Mouse (Mus musculus) heart, embryonic 12.5 days (tissue): ENCODE data around the gene Pnpt1. TPM values are rescaled to one million over a fixed set of nuclear protein-coding genes. Genes with fewer than 3 reads are reported as not detected.

ENCODE experiments used
- ATAC-seq: fragments of 200-750 bp; cut with Nextera tagmentation; 2 replicates; pipeline ENCODE4 v1.8.0; 2017; ENCODE audit warnings: moderate TSS enrichment, moderate library complexity; ENCODE audit not compliant: insufficient number of reproducible peaks, low FRiP score
- H3K27ac ChIP-seq: fragments of 300-500 bp; sonication (generic); 2 replicates; pipeline ENCODE4 v1.5.1; 2016; ENCODE audit warnings: mild to moderate bottlenecking, moderate library complexity; ENCODE audit not compliant: poor library complexity, severe bottlenecking
- H3K27me3 ChIP-seq: fragments of 300-500 bp; sonication (generic); replicated peaks from 2 replicates; pipeline ENCODE4 v1.6.1; 2016; ENCODE audit warnings: mild to moderate bottlenecking, moderate library complexity
- H3K36me3 ChIP-seq: fragments of 300-500 bp; sonication (generic); 2 replicates; pipeline ENCODE4 v1.6.1; 2016; ENCODE audit warnings: mild to moderate bottlenecking, moderate library complexity
- H3K4me1 ChIP-seq: fragments of 300-500 bp; sonication (generic); replicated peaks from 2 replicates; pipeline ENCODE4 v1.6.1; 2016; ENCODE audit warnings: mild to moderate bottlenecking
- H3K4me2 ChIP-seq: fragments of 300-500 bp; sonication (generic); 2 replicates; pipeline ENCODE4 v1.6.1; 2016; ENCODE audit warnings: mild to moderate bottlenecking, moderate library complexity
- H3K4me3 ChIP-seq: fragments of 300-500 bp; sonication (generic); 2 replicates; pipeline ENCODE4 v1.5.1; 2016; ENCODE audit warnings: mild to moderate bottlenecking
- H3K9ac ChIP-seq: fragments of 300-500 bp; sonication (generic); 2 replicates; pipeline ENCODE4 v1.6.1; 2016; ENCODE audit warnings: mild to moderate bottlenecking, moderate library complexity
- H3K9me3 ChIP-seq: fragments of 300-500 bp; sonication (generic); replicated peaks from 2 replicates; pipeline ENCODE4 v1.6.1; 2016; ENCODE audit warnings: mild to moderate bottlenecking, moderate library complexity
- WGBS: fragments of 180-500 bp; shearing (Covaris S2); methylation state at CpG from one replicate; pipeline ENCODE4 v1.1.7; 2016; 5-methylcytosine and 5-hydroxymethylcytosine counted together
- polyA plus RNA-seq: library from polyadenylated mRNA; unstranded; fragments of >200 nt; fragmentation: Nextera tagmentation; extraction: Ambion mirVana; gene quantifications from 2 replicates; pipeline ENCODE4 v1.2.1, GENCODE M21; 2016

Gene Pnpt1
- polyA plus RNA-seq: 47.7 and 48.2 TPM in 2 replicates

DNA sequence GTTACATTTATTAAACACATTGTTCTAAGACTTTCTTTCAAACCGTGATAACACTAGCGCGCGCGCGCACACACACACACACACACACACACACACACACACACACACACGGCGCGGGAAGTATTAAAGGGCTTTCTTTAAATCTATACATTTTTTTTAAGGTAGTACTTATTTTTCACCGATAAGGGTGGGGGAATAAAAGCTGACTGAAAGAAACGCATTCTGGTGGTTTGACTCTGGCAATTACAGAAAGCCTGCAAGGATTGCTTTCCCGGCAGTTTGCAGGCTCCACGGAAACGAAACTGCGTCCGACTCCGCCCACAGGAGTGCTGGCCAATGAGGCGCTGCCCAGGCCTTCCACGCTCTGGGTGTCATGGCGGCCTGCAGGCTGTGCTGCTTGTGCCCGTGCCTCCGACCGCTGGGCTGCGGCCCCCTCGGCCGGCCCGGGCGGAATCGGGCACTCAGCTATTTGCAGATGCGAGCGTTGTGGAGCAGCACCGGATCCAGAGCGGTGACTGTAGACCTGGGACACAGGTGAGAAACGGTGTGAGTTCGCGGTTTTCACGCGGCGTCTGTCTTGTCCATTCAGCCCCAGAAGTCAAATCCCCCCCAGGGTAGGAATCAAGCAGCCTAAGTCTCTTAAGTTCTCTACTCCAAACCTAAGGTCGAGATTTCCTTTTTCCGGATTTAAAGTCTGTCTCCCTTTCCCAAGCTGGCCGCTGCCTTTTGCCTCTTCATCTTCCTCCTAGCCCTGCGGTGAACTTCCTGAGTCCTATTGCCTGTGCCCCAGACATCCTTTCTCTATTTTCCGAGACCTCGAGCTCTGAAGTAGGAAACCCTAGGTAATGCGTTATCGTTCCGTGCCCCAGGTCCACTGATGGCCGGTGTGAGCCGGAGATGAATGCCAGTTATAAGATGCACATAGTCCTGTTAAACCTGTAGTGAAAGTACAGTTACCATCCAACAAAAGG is at the start of gene Pnpt1:
Pnpt1 (plus strand) TSS at position 360 of the 971 bp plus-strand sequence.
- ATAC-seq: peak; percentile 100
- WGBS: 5% methylated on average over 50 of the region's 50 CpGs
- H3K4me2 ChIP-seq: peak within 1 kb of the TSS; percentile 88
- H3K27me3 ChIP-seq: no peaks in the 10 kb centered on the region
- H3K4me1 ChIP-seq: no peaks in the 10 kb centered on the region
- H3K9ac ChIP-seq: peak within 1 kb of the TSS; percentile 82
- H3K27ac ChIP-seq: peak within 1 kb of the TSS; percentile 28
- H3K9me3 ChIP-seq: no peaks in the 10 kb centered on the region
- H3K36me3 ChIP-seq: peaks cover 14% of the 10 kb centered on the region
- peak within 1 kb of the TSS; percentile 73 for H3K4me3 ChIP-seq

GRCm38 (mm10) chr11:29092403-29092802 is 38.1 kb upstream of the Pnpt1 start:
- ATAC-seq: no peak
- 75% methylated on average over 2 of the region's 2 CpGs for WGBS

DNA sequence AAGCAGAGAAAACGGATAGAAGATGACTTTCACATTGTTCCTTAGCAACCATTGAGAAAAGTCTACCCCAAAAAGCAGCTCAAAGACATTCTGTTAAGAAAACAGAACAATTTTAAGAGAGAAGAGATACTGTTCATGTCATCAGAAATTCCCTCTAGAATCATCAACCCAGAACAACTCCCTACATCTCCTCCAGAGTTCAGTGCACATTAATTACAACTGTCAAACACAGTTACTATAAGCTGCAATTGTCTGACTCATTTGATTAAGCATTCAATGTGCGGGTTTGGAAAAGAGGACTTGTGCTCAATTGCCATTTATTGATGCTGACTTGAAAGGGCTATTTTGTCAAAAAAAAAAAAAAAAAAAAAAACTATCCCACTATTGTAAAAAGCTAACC is 31.6 kb upstream of the Pnpt1 start:
- 69% methylated on average over 2 of the region's 2 CpGs for WGBS
- no peak for ATAC-seq
- Histone ChIP-seq H3K4me1 (no peaks in the 10 kb centered on the region), H3K36me3 (no peaks in the 10 kb centered on the region), H3K4me3 (no peak overlapping the region), H3K27me3 (no peaks in the 10 kb centered on the region), H3K9ac (no peak overlapping the region), H3K27ac (no peak overlapping the region), H3K9me3 (no peaks in the 10 kb centered on the region), H3K4me2 (no peak overlapping the region)

More at GRCm38 (mm10) chr11:29092403-29092802, 38.1 kb upstream of the Pnpt1 start:
- Histone ChIP-seq H3K4me2 (no peak overlapping the region), H3K27ac (no peak overlapping the region), H3K27me3 (no peaks in the 10 kb centered on the region), H3K4me3 (no peak overlapping the region), H3K9ac (no peak overlapping the region), H3K4me1 (no peaks in the 10 kb centered on the region), H3K9me3 (no peaks in the 10 kb centered on the region), H3K36me3 (no peaks in the 10 kb centered on the region)

- Histone ChIP-seq H3K4me1 (no peaks in the 10 kb centered on the region), H3K9me3 (no peaks in the 10 kb centered on the region), H3K27ac (no peak overlapping the region), H3K27me3 (no peaks in the 10 kb centered on the region), H3K9ac (peak overlapping the region; percentile 82), H3K4me3 (peak overlapping the region; percentile 73), H3K4me2 (peak overlapping the region; percentile 88), H3K36me3 (peaks cover 12% of the 10 kb centered on the region)
- peak; percentile 42; the same call in 1 of the 2 replicates for ATAC-seq
- 62% methylated on average over 11 of the region's 11 CpGs for WGBS
These were observed 621 bp upstream of the Pnpt1 start for GRCm38 (mm10) chr11:29129862-29130384.

- Histone ChIP-seq H3K4me1 (no peaks in the 10 kb centered on the region), H3K4me2 (no peak overlapping the region), H3K9me3 (no peaks in the 10 kb centered on the region), H3K36me3 (peaks cover 29% of the 10 kb centered on the region), H3K27me3 (no peaks in the 10 kb centered on the region), H3K27ac (no peak overlapping the region), H3K4me3 (no peak overlapping the region), H3K9ac (no peak overlapping the region)
- no peak for ATAC-seq
- 84% methylated on average over 1 of the region's 1 CpGs for WGBS
These were observed 10.1 kb downstream of the Pnpt1 start for GRCm38 (mm10) chr11:29140671-29141070.

DNA sequence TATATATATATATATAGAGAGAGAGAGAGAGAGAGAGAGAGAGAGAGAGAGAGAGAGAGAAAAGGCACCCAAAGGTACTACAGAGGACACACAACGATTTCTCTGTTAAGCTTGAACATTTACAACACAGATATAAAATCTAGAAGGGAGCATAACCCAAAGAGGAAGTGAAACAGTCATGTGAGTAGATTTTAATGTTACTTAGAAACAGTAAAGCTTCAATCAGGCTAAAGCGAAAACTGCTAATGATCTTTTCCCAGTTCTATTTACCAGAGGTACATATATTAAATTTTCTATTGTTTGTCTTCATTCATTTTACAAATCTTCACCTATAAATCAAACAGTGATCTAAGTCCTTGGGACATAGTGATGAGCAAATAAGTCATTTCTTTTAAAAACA is 18.4 kb downstream of the Pnpt1 start:
- Histone ChIP-seq H3K4me3 (no peak overlapping the region), H3K4me1 (no peaks in the 10 kb centered on the region), H3K9me3 (no peaks in the 10 kb centered on the region), H3K36me3 (peaks cover 38% of the 10 kb centered on the region), H3K27ac (no peak overlapping the region), H3K9ac (no peak overlapping the region), H3K27me3 (no peaks in the 10 kb centered on the region), H3K4me2 (no peak overlapping the region)
- 86% methylated on average over 2 of the region's 2 CpGs for WGBS
- ATAC-seq: no peak

GRCm38 (mm10) chr11:29163569-29163968 is 33.0 kb downstream of the Pnpt1 start:
- Histone ChIP-seq H3K4me1 (no peaks in the 10 kb centered on the region), H3K4me2 (no peak overlapping the region), H3K4me3 (no peak overlapping the region), H3K27ac (no peak overlapping the region), H3K9ac (no peak overlapping the region), H3K27me3 (no peaks in the 10 kb centered on the region), H3K9me3 (no peaks in the 10 kb centered on the region), H3K36me3 (peaks cover 24% of the 10 kb centered on the region)
- no peak for ATAC-seq
- 86% methylated on average over 4 of the region's 4 CpGs for WGBS

GRCm38 (mm10) chr11:29171959-29172391 is 41.4 kb downstream of the Pnpt1 start:
- Histone ChIP-seq H3K4me2 (peak overlapping the region; percentile 82), H3K9ac (peak overlapping the region; percentile 79), H3K27me3 (no peaks in the 10 kb centered on the region), H3K27ac (peak overlapping the region; percentile 63), H3K36me3 (no peaks in the 10 kb centered on the region), H3K4me1 (peaks cover 8% of the 10 kb centered on the region), H3K9me3 (no peaks in the 10 kb centered on the region), H3K4me3 (peak overlapping the region; percentile 94)
- peak; percentile 9; the same call in 1 of the 2 replicates for ATAC-seq
- WGBS: under 1% methylated on average over 34 of the region's 34 CpGs

DNA sequence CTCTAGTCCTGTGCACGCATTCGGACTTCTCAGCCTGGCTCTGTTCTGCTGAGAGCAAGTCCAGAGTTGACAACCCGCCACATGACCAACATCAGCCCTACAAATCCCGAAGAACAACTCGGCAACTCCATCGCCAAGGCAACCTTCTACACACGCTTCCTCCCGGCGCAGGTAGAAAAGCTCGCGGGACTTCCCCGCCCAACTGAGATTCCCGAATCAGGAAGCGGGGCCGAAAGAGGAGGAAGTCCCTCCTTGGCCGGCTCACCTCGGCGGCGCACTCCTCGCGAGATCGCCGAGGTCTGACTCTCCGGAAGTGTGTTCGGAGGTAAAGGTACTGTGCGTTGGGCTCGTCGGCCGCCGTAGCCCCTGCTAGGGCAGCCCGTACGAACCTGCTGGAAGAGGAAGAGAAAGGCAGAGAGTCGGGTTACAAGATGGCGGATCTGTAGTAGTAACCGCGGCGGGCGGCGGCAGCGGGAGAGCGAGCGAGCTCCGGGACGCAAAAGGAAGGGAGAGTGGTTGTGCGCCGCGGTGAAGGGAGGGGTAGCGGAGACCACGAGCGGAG is 42.1 kb downstream of the Pnpt1 start, which contains the start of gene Ppp4r3b:
Ppp4r3b (plus strand) TSS at position 328 of the 562 bp plus-strand sequence.
- H3K27me3 ChIP-seq: no peaks in the 10 kb centered on the region
- peaks cover 8% of the 10 kb centered on the region for H3K4me1 ChIP-seq
- H3K4me2 ChIP-seq: peak within 1 kb of the TSS; percentile 82
- no peaks in the 10 kb centered on the region for H3K9me3 ChIP-seq
- ATAC-seq: peak; percentile 98
- no peaks in the 10 kb centered on the region for H3K36me3 ChIP-seq
- H3K9ac ChIP-seq: peak within 1 kb of the TSS; percentile 95
- H3K4me3 ChIP-seq: peak within 1 kb of the TSS; percentile 94
- H3K27ac ChIP-seq: peak within 1 kb of the TSS; percentile 93
- WGBS: under 1% methylated on average over 50 of the region's 50 CpGs

DNA sequence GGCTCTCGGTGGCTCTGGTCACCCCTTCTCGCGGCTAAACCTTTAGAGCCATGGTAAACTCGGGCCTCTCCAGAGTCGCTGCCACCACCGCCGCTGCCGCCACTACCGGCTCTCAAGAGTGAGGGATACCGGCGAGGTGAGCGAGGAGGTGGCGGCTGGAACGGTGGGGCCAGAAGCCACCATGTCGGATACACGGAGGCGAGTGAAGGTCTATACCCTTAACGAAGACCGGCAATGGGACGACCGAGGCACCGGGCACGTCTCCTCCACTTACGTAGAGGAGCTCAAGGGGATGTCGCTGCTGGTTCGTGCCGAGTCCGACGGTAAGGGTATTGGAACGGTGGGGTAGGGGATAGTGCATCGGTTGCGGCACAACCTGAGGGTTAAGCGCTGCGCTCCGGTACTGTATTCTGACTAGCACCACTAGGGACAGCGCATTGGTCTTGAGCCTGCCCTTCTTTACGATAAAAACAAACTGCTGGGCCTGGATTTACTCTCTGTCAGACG is 42.6 kb downstream of the Pnpt1 start:
- no peaks in the 10 kb centered on the region for H3K36me3 ChIP-seq
- peak overlapping the region; percentile 95 for H3K9ac ChIP-seq
- no peaks in the 10 kb centered on the region for H3K27me3 ChIP-seq
- peak overlapping the region; percentile 93 for H3K27ac ChIP-seq
- H3K4me1 ChIP-seq: peaks cover 8% of the 10 kb centered on the region
- H3K4me3 ChIP-seq: peak overlapping the region; percentile 94
- WGBS: under 1% methylated on average over 38 of the region's 38 CpGs
- ATAC-seq: peak; percentile 84
- no peaks in the 10 kb centered on the region for H3K9me3 ChIP-seq
- peak overlapping the region; percentile 78 for H3K4me2 ChIP-seq
